Mouse (Mus musculus) ES-CJ7 (cell line): ENCODE measurements around the gene Hoxc5.

Source experiments
- DNase-seq: peaks from one replicate; pipeline ENCODE4 v3.0.0; 2011; ENCODE audit warnings: low read depth, low spot score

The Hoxc5 gene

GRCm38 (mm10) chr15:102945185-102946077 is 21.8 kb upstream of the Hoxc5 start:
- no peak for DNase-seq

DNA sequence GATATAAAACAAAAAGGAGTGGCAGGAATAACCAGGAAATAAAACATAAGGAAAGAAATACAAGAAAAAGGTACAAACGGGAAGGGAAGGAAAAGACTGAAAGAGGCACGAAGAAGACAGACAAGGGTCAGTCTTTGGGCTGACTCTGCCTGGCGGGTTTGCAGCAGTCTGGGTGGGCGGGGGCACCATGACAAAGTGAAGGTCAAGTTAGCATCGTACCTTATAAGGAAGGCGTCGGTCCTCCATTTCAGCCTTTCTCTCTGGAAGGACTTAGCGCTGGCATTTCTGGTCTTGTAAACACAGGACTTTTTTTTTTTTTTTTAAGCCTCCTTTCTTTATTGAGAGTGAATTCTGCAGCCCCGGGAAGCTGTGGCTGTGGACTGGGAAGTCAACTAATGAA is 20.0 kb upstream of the Hoxc5 start:
- peak; percentile 72 for DNase-seq

DNA sequence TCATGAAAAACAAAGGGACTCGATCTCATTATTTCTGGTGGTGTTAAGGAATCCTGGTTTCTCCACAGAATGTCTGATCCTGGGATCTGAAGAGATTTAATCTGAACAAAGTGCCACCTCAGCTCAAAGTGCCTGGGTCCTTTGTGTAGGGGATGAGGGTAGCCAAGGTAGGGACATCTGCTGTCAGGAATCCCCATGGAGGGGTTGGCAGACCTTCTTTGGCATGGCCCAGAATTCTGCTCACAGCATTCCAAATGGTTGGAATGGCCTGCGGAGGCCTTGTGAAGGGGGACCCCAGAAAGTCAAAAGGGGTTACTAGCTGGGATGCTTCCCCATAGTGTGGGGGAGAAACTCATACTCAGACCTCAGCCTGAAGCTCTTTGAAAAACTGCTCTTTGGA is 18.4 kb upstream of the Hoxc5 start:
- DNase-seq: no peak

DNA sequence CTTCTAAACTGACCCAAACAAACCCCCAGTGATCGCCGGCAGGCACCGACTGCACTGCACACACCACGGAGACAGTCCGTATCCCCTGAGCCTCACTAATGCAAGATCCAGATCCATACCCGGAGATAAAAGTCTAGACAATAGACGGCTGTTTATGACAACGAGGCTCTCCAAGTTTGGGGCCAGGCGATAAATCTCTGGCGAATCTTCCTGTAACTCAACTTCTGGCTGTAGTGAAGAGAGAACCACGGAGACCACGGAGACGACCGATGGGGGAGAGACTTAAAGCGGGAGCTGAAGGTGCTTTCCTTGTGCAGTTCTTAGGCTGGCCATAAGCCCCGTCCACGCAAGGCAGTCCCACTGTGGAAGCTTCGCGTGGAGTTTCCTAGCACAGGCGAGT is 17.5 kb upstream of the Hoxc5 start:
- DNase-seq: no peak

- DNase-seq: no peak
Observed at GRCm38 (mm10) chr15:102950877-102951276, 16.4 kb upstream of the Hoxc5 start.

DNA sequence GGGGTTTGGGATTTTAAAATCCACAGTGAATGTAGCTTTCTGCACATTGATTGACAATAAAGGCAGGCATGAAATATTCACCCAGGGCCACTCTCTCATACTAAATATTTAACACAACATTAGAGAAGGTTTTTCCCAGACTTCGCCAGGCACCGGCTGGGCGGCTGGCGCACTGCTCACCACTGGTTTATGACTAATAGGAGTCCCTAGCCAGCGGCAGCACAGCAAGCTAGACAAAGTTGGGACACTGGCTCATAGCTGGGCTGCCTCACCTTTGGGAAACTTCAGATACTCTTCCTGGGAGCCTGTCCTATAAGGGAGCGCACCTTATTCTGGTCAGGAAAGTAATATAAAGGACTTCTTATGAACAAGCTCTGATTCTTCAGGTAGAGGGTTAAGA is 13.7 kb upstream of the Hoxc5 start:
- DNase-seq: no peak

DNA sequence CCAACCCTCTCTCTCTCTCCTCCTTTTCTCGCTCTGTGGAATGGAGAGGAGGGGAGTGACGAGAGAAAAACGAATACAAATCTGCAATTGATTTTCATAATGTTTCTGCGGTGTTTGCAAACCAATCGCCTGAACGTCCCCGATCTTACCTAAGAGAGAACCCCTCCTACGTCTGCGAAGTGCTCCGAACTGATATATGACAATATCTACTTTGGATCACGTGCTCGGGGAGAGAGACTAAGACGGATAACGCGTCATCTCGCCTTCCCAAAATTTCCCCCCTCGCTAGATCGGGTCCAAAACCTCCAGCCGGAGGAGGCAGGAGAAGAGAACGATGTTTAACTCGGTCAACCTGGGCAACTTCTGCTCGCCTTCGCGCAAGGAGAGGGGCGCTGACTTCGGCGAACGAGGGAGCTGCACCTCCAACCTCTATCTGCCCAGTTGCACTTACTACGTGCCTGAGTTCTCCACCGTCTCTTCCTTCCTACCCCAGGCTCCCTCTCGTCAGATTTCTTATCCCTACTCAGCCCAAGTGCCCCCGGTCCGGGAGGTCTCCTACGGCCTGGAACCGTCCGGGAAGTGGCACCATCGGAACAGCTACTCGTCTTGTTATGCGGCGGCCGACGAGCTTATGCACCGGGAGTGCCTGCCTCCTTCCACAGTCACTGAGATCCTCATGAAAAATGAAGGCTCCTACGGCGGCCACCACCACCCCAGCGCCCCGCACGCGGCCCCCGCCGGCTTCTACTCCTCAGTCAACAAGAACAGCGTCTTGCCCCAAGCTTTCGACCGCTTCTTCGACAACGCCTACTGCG is 12.8 kb upstream of the Hoxc5 start, which contains the start of gene Hoxc11:
Hoxc11 (plus strand) TSS at position 236 of the 815 bp plus-strand sequence.
- peak; percentile 85 for DNase-seq

GRCm38 (mm10) chr15:102955007-102955382 is 12.2 kb upstream of the Hoxc5 start:
- DNase-seq: peak; percentile 76

- peak; percentile 86 for DNase-seq
Observed at GRCm38 (mm10) chr15:102955833-102956640, 11.2 kb upstream of the Hoxc5 start.

- peak; percentile 75 for DNase-seq
Observed at GRCm38 (mm10) chr15:102956906-102957305, 10.3 kb upstream of the Hoxc5 start.

GRCm38 (mm10) chr15:102959663-102960191 is 7.5 kb upstream of the Hoxc5 start:
- no peak for DNase-seq

DNA sequence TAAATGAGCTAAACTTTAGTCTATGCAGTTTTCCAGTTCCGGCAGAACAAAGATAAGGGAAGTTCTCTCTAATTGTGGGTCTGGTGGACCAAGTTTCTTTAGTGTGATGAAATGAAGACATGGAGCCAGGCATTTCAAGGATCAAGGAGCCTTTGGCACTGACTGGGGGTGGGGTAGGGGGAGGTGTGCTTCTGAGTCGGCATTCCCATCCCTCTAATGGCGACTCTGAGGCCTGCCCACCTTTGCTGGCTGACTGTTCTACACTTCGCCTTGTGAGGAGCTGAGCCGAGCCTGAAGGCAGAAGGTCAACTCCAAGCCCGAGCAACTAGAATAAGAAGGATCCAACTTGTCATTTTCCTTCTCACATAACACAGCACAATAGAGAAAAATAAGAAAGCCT is 5.5 kb upstream of the Hoxc5 start:
- no peak for DNase-seq

- no peak for DNase-seq
Observed at GRCm38 (mm10) chr15:102962492-102962891, 4.8 kb upstream of the Hoxc5 start.

DNA sequence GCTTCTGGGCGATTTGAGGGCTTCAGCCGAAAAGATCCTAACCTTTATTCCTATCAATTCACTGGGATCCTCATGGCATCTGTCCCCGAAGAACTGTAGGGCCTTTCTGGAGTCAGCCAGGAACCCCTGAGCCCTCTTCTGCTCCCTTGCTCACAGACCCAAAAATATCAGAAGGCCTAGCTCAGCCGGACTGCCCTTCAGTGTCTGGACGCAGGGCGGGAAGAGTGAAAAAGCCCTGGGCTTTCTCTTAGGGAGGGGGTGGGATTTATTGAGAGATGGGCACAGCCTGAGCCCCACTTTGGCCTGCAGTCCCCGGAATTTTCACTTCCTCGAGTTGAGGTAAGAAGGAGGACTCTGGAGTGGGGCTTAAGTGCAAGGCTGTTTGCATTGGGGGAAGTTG is 4.0 kb upstream of the Hoxc5 start:
- no peak for DNase-seq

GRCm38 (mm10) chr15:102963671-102964640 is 3.3 kb upstream of the Hoxc5 start:
- no peak for DNase-seq

DNA sequence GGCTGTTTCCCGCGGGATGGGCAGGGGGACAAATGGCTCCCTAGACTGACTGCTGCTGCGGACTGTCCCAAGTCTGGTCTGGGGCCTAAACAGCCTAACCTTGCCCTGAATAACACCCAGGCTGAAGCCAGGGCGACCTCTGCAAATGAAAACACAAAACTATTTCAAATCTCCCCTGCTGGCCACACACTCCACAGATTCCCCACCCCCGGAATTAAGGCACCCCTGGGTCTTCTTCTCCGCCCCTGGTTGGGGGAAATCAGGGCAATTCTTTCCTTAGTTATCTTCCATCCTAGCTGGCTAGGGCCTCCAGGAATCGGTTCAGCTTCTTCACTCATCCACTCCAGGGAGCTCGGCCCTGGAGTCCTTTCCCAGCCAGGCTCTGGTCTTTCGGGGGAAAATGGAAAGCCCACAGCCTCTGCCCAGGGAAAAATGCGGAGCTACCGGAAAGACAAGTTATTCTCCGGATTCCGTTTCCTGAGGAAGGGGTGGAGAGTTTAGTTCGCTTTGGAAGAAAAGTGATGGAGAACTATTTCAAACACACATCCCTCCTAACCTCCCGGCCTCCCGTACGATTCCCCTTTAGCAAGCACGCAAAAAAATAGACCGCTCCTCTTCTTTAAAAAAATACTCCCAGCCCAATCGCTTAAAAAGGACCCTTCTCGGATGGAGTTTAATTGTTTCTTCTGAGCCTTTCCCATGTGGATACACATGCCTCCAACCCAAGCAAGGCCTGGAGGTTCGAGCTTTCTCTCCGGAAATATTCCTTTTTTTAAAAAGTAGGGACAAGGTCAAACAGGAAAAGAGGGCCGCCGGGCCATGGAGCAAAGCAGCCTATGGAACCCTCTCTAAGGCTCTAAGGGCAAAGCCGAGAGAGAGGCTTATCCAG is 2.0 kb upstream of the Hoxc5 start:
- no peak for DNase-seq

DNA sequence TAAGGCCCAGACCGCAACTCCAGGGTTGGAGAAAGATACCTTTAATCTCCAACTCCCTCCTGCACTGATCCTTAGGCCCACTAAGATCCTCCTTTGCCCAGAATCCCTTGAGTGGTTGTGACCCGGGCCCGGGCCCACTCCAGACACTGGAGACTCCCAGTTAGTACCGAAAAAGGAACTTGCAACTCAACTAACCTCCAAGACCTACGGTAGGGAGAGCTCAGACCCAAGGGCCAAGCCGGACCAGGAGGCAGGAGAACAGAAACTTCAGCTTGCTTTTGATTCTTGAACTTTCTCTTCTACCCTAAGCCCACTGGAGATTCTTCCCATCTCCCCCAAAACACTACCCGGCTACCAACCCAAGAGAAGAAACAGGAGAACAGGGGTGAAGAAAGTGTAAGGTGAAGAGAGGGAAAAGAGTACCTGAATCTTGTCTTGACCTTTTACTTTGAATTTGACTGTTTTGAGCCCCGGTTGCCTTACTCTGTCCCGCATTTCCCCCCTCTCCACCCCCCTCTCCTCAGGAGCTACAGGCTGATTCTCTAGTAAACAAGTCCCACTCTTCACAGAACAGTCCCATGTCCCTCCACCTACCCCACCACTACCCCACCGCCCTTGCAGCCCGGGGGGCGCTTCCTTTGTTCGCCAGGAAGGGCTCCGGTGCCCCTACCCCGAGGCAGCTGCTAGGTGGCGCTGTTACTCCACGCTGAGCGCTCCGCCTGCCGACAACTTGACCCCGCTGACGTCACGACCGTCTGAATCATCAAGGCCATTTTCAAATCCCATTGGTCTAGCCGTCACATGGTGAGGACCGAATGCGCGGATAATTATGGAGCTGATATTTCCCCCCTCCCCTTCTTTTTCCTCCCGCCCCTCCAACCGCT is 1.1 kb upstream of the Hoxc5 start:
- peak; percentile 96 for DNase-seq

GRCm38 (mm10) chr15:102966776-102967311 is 399 bp upstream of the Hoxc5 start, which contains the start of gene Hoxc10:
Hoxc10 (plus strand) TSS chr15:102966796.
- no peak for DNase-seq
